Mouse (Mus musculus) cerebral cortex, adult 2 months (tissue): ENCODE measurements around the gene Msi1.

Experiments
- WGBS: fragments of 180-500 bp; shearing (Covaris S2); methylation state at CpG from one replicate; pipeline ENCODE4 v1.1.7; 2018; 5-methylcytosine and 5-hydroxymethylcytosine counted together

Gene Msi1

GRCm38 (mm10) chr5:115469791-115470190, 40.4 kb downstream of the Msi1 start:
- 78% methylated on average over 6 of the region's 6 CpGs for WGBS

- 33% methylated on average over 20 of the region's 20 CpGs for WGBS
These were observed 41.5 kb downstream of the Msi1 start for GRCm38 (mm10) chr5:115470766-115471531.

GRCm38 (mm10) chr5:115473191-115473590, 43.8 kb downstream of the Msi1 start:
- 72% methylated on average over 10 of the region's 10 CpGs for WGBS

- 75% methylated on average over 22 of the region's 22 CpGs for WGBS
These were observed 44.9 kb downstream of the Msi1 start for GRCm38 (mm10) chr5:115474174-115474828.

- WGBS: 10% methylated on average over 22 of the region's 22 CpGs
These were observed 46.1 kb downstream of the Msi1 start for GRCm38 (mm10) chr5:115475337-115476106.

GRCm38 (mm10) chr5:115476107-115476727, 46.8 kb downstream of the Msi1 start:
- 40% methylated on average over 12 of the region's 12 CpGs for WGBS

GRCm38 (mm10) chr5:115479561-115479960, 50.2 kb downstream of the Msi1 start:
- 81% methylated on average over 15 of the region's 15 CpGs for WGBS

- 53% methylated on average over 27 of the region's 27 CpGs for WGBS
These were observed 50.7 kb downstream of the Msi1 start for GRCm38 (mm10) chr5:115480101-115480500.

GRCm38 (mm10) chr5:115482390-115483265, 53.2 kb downstream of the Msi1 start:
- WGBS: 57% methylated on average over 38 of the region's 38 CpGs

GRCm38 (mm10) chr5:115483385-115483784, 54.0 kb downstream of the Msi1 start:
- 69% methylated on average over 6 of the region's 6 CpGs for WGBS

- WGBS: 3% methylated on average over 30 of the region's 30 CpGs
These were observed 54.8 kb downstream of the Msi1 start, which contains the start of gene Sirt4 for GRCm38 (mm10) chr5:115483947-115484920. TSS of gene Sirt4 (minus strand) at chr5:115484725.

- 66% methylated on average over 5 of the region's 5 CpGs for WGBS
These were observed 55.6 kb downstream of the Msi1 start for GRCm38 (mm10) chr5:115484996-115485395.

- WGBS: 86% methylated on average over 18 of the region's 18 CpGs
These were observed 56.2 kb downstream of the Msi1 start for GRCm38 (mm10) chr5:115485489-115486205.

- 53% methylated on average over 4 of the region's 4 CpGs for WGBS
These were observed 57.3 kb downstream of the Msi1 start for GRCm38 (mm10) chr5:115486726-115487125.

- WGBS: 88% methylated on average over 8 of the region's 8 CpGs
These were observed 58.0 kb downstream of the Msi1 start for GRCm38 (mm10) chr5:115487353-115487752.

- WGBS: 74% methylated on average over 9 of the region's 9 CpGs
These were observed 58.7 kb downstream of the Msi1 start for GRCm38 (mm10) chr5:115487942-115488580.

GRCm38 (mm10) chr5:115488841-115489698, 59.7 kb downstream of the Msi1 start:
- under 1% methylated on average over 37 of the region's 39 CpGs for WGBS
